8 mouse cellular contexts compared by ENCODE assay signal in genomic region chr14:76555263-76556030, GRCm38 (mm10). TPM values are rescaled to one million over a fixed set of nuclear protein-coding genes. Genes with fewer than 3 reads are reported as not detected.
DNase-seq lines count a peak whose midpoint lies in the region; ATAC-seq lines count a peak whose summit lies in the region.

No protein-coding gene starts in this region.

- no peak overlapping the region for H3K27ac ChIP-seq in neural tube, embryonic 11.5 days (ENCODE audit: low read depth, low read length)
- H3K27ac ChIP-seq in intestine, embryonic 15.5 days: peak overlapping the region; percentile 74
- H3K27ac ChIP-seq in stomach, embryonic 14.5 days (ENCODE audit: low read length): peak overlapping the region; percentile 72; the same call in 1 of the 2 replicates

- peak; percentile 32 for DNase-seq in cerebellum, adult 9-10 months
- no peak for DNase-seq in cerebellum, postnatal 36 days
- DNase-seq in neural tube, embryonic 11.5 days (ENCODE audit: low spot score): no peak
- DNase-seq in neural tube, embryonic 10.5 days (ENCODE audit: extremely low spot score, low spot score): no peak
- no peak for DNase-seq in c-Kit-positive CD71-positive TER-119-positive erythroid progenitor cells, embryonic 14.5 days (ENCODE audit: low spot score)
- no peak for DNase-seq in yolk sac, embryonic 10.5 days (ENCODE audit: low spot score)

- H3K9me3 ChIP-seq in neural tube, embryonic 11.5 days (ENCODE audit: control insufficient read depth, low read length): no peaks in the 10 kb centered on the region
- no peaks in the 10 kb centered on the region for H3K9me3 ChIP-seq in intestine, embryonic 15.5 days
- no peaks in the 10 kb centered on the region for H3K9me3 ChIP-seq in stomach, embryonic 14.5 days (ENCODE audit: control insufficient read depth, low read depth, low read length)

- peak overlapping the region; percentile 59 for H3K4me3 ChIP-seq in neural tube, embryonic 11.5 days (ENCODE audit: low read depth, low read length)
- peak overlapping the region; percentile 62 for H3K4me3 ChIP-seq in intestine, embryonic 15.5 days (replicated peaks)
- H3K4me3 ChIP-seq in stomach, embryonic 14.5 days (ENCODE audit: low read depth, low read length): peak overlapping the region; percentile 61

- 0 out of 2 replicates have a peak, but pooled peaks cover 2% of the 10 kb centered on the region for H3K27me3 ChIP-seq in neural tube, embryonic 11.5 days (ENCODE audit: control insufficient read depth, insufficient read depth, low read length)
- no peaks in the 10 kb centered on the region for H3K27me3 ChIP-seq in intestine, embryonic 15.5 days (replicated peaks)
- no peaks in the 10 kb centered on the region for H3K27me3 ChIP-seq in stomach, embryonic 14.5 days (ENCODE audit: control insufficient read depth, insufficient read depth, low read length)

- H3K9ac ChIP-seq in neural tube, embryonic 11.5 days (ENCODE audit: low read length): peak overlapping the region; percentile 71
- peak overlapping the region; percentile 52 for H3K9ac ChIP-seq in intestine, embryonic 15.5 days
- H3K9ac ChIP-seq in stomach, embryonic 14.5 days (replicated peaks; ENCODE audit: low read depth, low read length): 0 out of 2 replicates have a peak overlapping the region, but pooled peaks have one; percentile 53

- WGBS in neural tube, embryonic 11.5 days: 72% methylated on average over 18 of the region's 18 CpGs
- WGBS in intestine, embryonic 15.5 days: 47% methylated on average over 18 of the region's 18 CpGs
- WGBS in stomach, embryonic 14.5 days: 40% methylated on average over 18 of the region's 18 CpGs

- peak overlapping the region; percentile 89 for H3K4me2 ChIP-seq in neural tube, embryonic 11.5 days (ENCODE audit: low read depth)
- peak overlapping the region; percentile 97 for H3K4me2 ChIP-seq in intestine, embryonic 15.5 days (replicated peaks)
- peak overlapping the region; percentile 91 for H3K4me2 ChIP-seq in stomach, embryonic 14.5 days (replicated peaks; ENCODE audit: low read depth, low read length)

- H3K36me3 ChIP-seq in neural tube, embryonic 11.5 days (ENCODE audit: control insufficient read depth, insufficient read depth, low read length): no peaks in the 10 kb centered on the region
- no peaks in the 10 kb centered on the region for H3K36me3 ChIP-seq in intestine, embryonic 15.5 days
- H3K36me3 ChIP-seq in stomach, embryonic 14.5 days (ENCODE audit: control insufficient read depth, insufficient read depth, low read length): no peaks in the 10 kb centered on the region

- no peak for ATAC-seq in neural tube, embryonic 11.5 days (ENCODE audit: insufficient read depth, low FRiP score, low TSS enrichment)
- ATAC-seq in intestine, embryonic 15.5 days: 0 out of 2 replicates have a peak, but pooled peaks have one; percentile 18
- ATAC-seq in stomach, embryonic 14.5 days (ENCODE audit: insufficient number of reproducible peaks, insufficient read depth, low FRiP score, low read depth): no peak

- 0 out of 2 replicates have a peak, but pooled peaks cover 3% of the 10 kb centered on the region for H3K4me1 ChIP-seq in neural tube, embryonic 11.5 days (ENCODE audit: control insufficient read depth, insufficient read depth, low read length)
- peaks cover 18% of the 10 kb centered on the region for H3K4me1 ChIP-seq in intestine, embryonic 15.5 days (replicated peaks)
- peaks cover 11% of the 10 kb centered on the region; the same call in 1 of the 2 replicates for H3K4me1 ChIP-seq in stomach, embryonic 14.5 days (ENCODE audit: control insufficient read depth, insufficient read depth, low read length)

RNA-seq across cellular contexts. Expression of gene Serp2, which starts 1.2 kb away (rescaled TPM):
- polyA plus RNA-seq in neural tube, embryonic 11.5 days (2014; fragmentation: Nextera tagmentation; extraction: Ambion mirVana): 44.7 and 47.1 TPM in 2 replicates
- 8.6 and 10.0 TPM in 2 replicates for polyA plus RNA-seq in intestine, embryonic 15.5 days (2015; fragmentation: Nextera tagmentation; extraction: Ambion mirVana)
- 12.3 and 12.7 TPM in 2 replicates for polyA plus RNA-seq in stomach, embryonic 14.5 days (2014; fragmentation: Nextera tagmentation; extraction: Ambion mirVana)
